Comparison of ENCODE assay signal across 8 mouse cellular contexts in genomic region chr11:65838999-65839398, GRCm38 (mm10). TPM values are rescaled to one million over a fixed set of nuclear protein-coding genes. Genes with fewer than 3 reads are reported as not detected.
DNase-seq lines count a peak whose midpoint lies in the region; ATAC-seq and TF ChIP-seq lines count a peak whose summit lies in the region.

No protein-coding gene starts in this region.

- no peak overlapping the region for H3K27ac ChIP-seq in forebrain, embryonic 16.5 days (ENCODE audit: low read length)
- H3K27ac ChIP-seq in forebrain, embryonic 12.5 days = no peak overlapping the region

- H3K4me3 ChIP-seq in forebrain, embryonic 16.5 days (replicated peaks; ENCODE audit: low read length) = no peak overlapping the region
- no peak overlapping the region for H3K4me3 ChIP-seq in forebrain, embryonic 12.5 days (replicated peaks)

- no peaks in the 10 kb centered on the region for H3K27me3 ChIP-seq in forebrain, embryonic 16.5 days (replicated peaks; ENCODE audit: control insufficient read depth, insufficient read depth, low read length)
- no peaks in the 10 kb centered on the region for H3K27me3 ChIP-seq in forebrain, embryonic 12.5 days

- no peak overlapping the region for H3K9ac ChIP-seq in forebrain, embryonic 16.5 days (replicated peaks; ENCODE audit: low read depth, low read length)
- H3K9ac ChIP-seq in forebrain, embryonic 12.5 days = no peak overlapping the region

- 52% methylated on average over 8 of the region's 8 CpGs for WGBS in forebrain, embryonic 16.5 days
- 86% methylated on average over 8 of the region's 8 CpGs for WGBS in forebrain, embryonic 12.5 days

- H3K4me2 ChIP-seq in forebrain, embryonic 16.5 days (ENCODE audit: low read length) = no peak overlapping the region
- H3K4me2 ChIP-seq in forebrain, embryonic 12.5 days = no peak overlapping the region

- no peak for TF ChIP-seq POLR2A in brain, embryonic 14.5 days (IDR thresholded peaks at IDR 0.05; ENCODE audit: borderline replicate concordance, extremely low read depth, insufficient read depth, insufficient read length, poor library complexity, severe bottlenecking)

- ATAC-seq in forebrain, embryonic 16.5 days = peak; percentile 71
- ATAC-seq in forebrain, embryonic 12.5 days (ENCODE audit: low FRiP score) = no peak
- ATAC-seq in inflammation-experienced regulatory T-cells, adult 6 months = no peak
- no peak for ATAC-seq in erythroid progenitor cell, adult 5-6 weeks (replicated peaks; ENCODE audit: low FRiP score, poor library complexity, severe bottlenecking)

- DNase-seq in brain, embryonic 14.5 days (ENCODE audit: low read depth) = peak; percentile 62
- peak; percentile 44 to 72 for DNase-seq in kidney, postnatal 25 days
- DNase-seq in lung, postnatal 10 days = peak; percentile 77
- no peak for DNase-seq in natural killer cell, adult 2 months (ENCODE audit: low spot score in 2 of 2)

- TF ChIP-seq CTCF in brain, embryonic 14.5 days (IDR thresholded peaks at IDR 0.05; ENCODE audit: borderline replicate concordance, extremely low read depth, insufficient read depth, insufficient read length) = no peak

- peaks cover 7% of the 10 kb centered on the region; the same call in 1 of the 2 replicates for H3K4me1 ChIP-seq in forebrain, embryonic 16.5 days (replicated peaks; ENCODE audit: control insufficient read depth, insufficient read depth, low read length)
- no peaks in the 10 kb centered on the region for H3K4me1 ChIP-seq in forebrain, embryonic 12.5 days

- H3K9me3 ChIP-seq in forebrain, embryonic 16.5 days (ENCODE audit: control insufficient read depth, low read length) = no peaks in the 10 kb centered on the region
- no peaks in the 10 kb centered on the region for H3K9me3 ChIP-seq in forebrain, embryonic 12.5 days

- no peaks in the 10 kb centered on the region for H3K36me3 ChIP-seq in forebrain, embryonic 16.5 days (ENCODE audit: control insufficient read depth, insufficient read depth)
- no peaks in the 10 kb centered on the region for H3K36me3 ChIP-seq in forebrain, embryonic 12.5 days (replicated peaks)

RNA-seq across cellular contexts. Expression of gene Zkscan6, which starts 32.0 kb away (rescaled TPM):
- polyA plus RNA-seq in forebrain, embryonic 16.5 days (2015; fragmentation: Nextera tagmentation; extraction: Ambion mirVana) = 26.3 and 27.9 TPM in 2 replicates
- polyA plus RNA-seq in forebrain, embryonic 12.5 days (2016; fragmentation: Nextera tagmentation; extraction: Ambion mirVana) = 15.8 and 17.2 TPM in 2 replicates
- polyA plus RNA-seq in brain, embryonic 14.5 days (2012; rRNA removed) = 10.2 and 10.4 TPM in 2 replicates
- 10 to 100 TPM in 2 of 3 experiments, 1 to 10 TPM in 1; 7.6 to 17.5 (median 13.7) TPM for polyA plus RNA-seq in inflammation-experienced regulatory T-cells, adult 6 months (2017; shearing (Covaris generic))
- 0.42 and 1.8 TPM in 2 replicates for total RNA-seq in erythroid progenitor cell, adult 5-6 weeks (2015; ENCODE audit: low replicate concordance)
- 2.6 and 5.4 TPM in 2 replicates for total RNA-seq in erythroid progenitor cell, adult 5-6 weeks (2017; ENCODE audit: low replicate concordance)

RNA-seq across cellular contexts. Expression of gene Map2k4, which starts 50.9 kb away (rescaled TPM):
- polyA plus RNA-seq in forebrain, embryonic 16.5 days (2015; fragmentation: Nextera tagmentation; extraction: Ambion mirVana) = 90.3 and 91.3 TPM in 2 replicates
- polyA plus RNA-seq in forebrain, embryonic 12.5 days (2016; fragmentation: Nextera tagmentation; extraction: Ambion mirVana) = 66.0 and 67.0 TPM in 2 replicates
- polyA plus RNA-seq in brain, embryonic 14.5 days (2012; rRNA removed) = 55.9 and 72.5 TPM in 2 replicates
- polyA plus RNA-seq in inflammation-experienced regulatory T-cells, adult 6 months (2017; shearing (Covaris generic)) = 10 to 100 TPM; 15.2 to 17.4 (median 15.8) TPM
- total RNA-seq in erythroid progenitor cell, adult 5-6 weeks (2015; ENCODE audit: low replicate concordance) = 27.8 and 31.0 TPM in 2 replicates
- total RNA-seq in erythroid progenitor cell, adult 5-6 weeks (2017; ENCODE audit: low replicate concordance) = 20.7 and 30.2 TPM in 2 replicates

Comparison
In these comparisons a context has a peak if more than half of its experiments do, and no peak if none do; other contexts are left out.
1. DNase-seq: peak in brain, embryonic 14.5 days (single experiment), kidney, postnatal 25 days (2 of 2) and lung, postnatal 10 days (single experiment); none in natural killer cell, adult 2 months (0 of 2).